Mouse (Mus musculus): Measurements from ENCODE around the gene Tmem132a. TPM values are rescaled to one million over a fixed set of nuclear protein-coding genes. Genes with fewer than 3 reads are reported as not detected.

The Tmem132a gene
- polyA plus RNA-seq, 1 experiment from 2014 or later = 37.0 TPM

GRCm38 (mm10) chr19:10815871-10816270, 53.9 kb downstream of the Tmem132a start:
- H3K9me3 ChIP-seq (ENCODE audit: control insufficient read depth, low read length) = no peaks in the 10 kb centered on the region
- no peak overlapping the region for H3K9ac ChIP-seq (ENCODE audit: low read length)
- no peak for ATAC-seq (ENCODE audit: insufficient number of reproducible peaks, insufficient read depth, low FRiP score, low read depth)
- peaks cover 0 to 2% of the 10 kb centered on the region in 2 experiments; a peak in 2 of 4 replicates for H3K4me1 ChIP-seq (ENCODE audit: control insufficient read depth in 2 of 2, insufficient read depth in 2 of 2, low read length in 2 of 2)
- H3K27ac ChIP-seq (replicated peaks in 1 of 2; ENCODE audit: control insufficient read depth in 1 of 2, insufficient read depth in 1 of 2, low read depth in 2 of 2, low read length in 2 of 2) = no peak overlapping the region
- no peaks in the 10 kb centered on the region for H3K36me3 ChIP-seq (ENCODE audit: control insufficient read depth, insufficient read depth, low read length)
- H3K4me3 ChIP-seq (ENCODE audit: control insufficient read depth in 1 of 2, insufficient read depth in 1 of 2, low read depth in 1 of 2, low read length in 2 of 2) = no peak overlapping the region
- no peak overlapping the region for H3K4me2 ChIP-seq (ENCODE audit: low read length)
- no peaks in the 10 kb centered on the region for H3K27me3 ChIP-seq (ENCODE audit: control insufficient read depth, insufficient read depth, low read length)
- 79% methylated on average over 6 of the region's 6 CpGs for WGBS

- Histone ChIP-seq H3K4me2 (ENCODE audit: low read length) (no peak overlapping the region), H3K36me3 (ENCODE audit: control insufficient read depth, insufficient read depth, low read length) (no peaks in the 10 kb centered on the region), H3K9ac (ENCODE audit: low read length) (no peak overlapping the region), H3K4me3 (ENCODE audit: control insufficient read depth in 1 of 2, insufficient read depth in 1 of 2, low read depth in 1 of 2, low read length in 2 of 2) (no peak overlapping the region), H3K27ac (replicated peaks in 1 of 2; ENCODE audit: control insufficient read depth in 1 of 2, insufficient read depth in 1 of 2, low read depth in 2 of 2, low read length in 2 of 2) (no peak overlapping the region), H3K27me3 (ENCODE audit: control insufficient read depth, insufficient read depth, low read length) (no peaks in the 10 kb centered on the region), H3K9me3 (ENCODE audit: control insufficient read depth, low read length) (no peaks in the 10 kb centered on the region), H3K4me1 (ENCODE audit: control insufficient read depth in 2 of 2, insufficient read depth in 2 of 2, low read length in 2 of 2) (peaks cover 0 to 2% of the 10 kb centered on the region in 2 experiments; a peak in 2 of 4 replicates)
- WGBS = 59% methylated on average over 7 of the region's 7 CpGs
- no peak for ATAC-seq (ENCODE audit: insufficient number of reproducible peaks, insufficient read depth, low FRiP score, low read depth)
Observed at GRCm38 (mm10) chr19:10813905-10814304, 55.8 kb downstream of the Tmem132a start.

- Histone ChIP-seq H3K4me2 (ENCODE audit: low read length) (no peak overlapping the region), H3K27me3 (ENCODE audit: control insufficient read depth, insufficient read depth, low read length) (no peaks in the 10 kb centered on the region), H3K9ac (ENCODE audit: low read length) (no peak overlapping the region), H3K9me3 (ENCODE audit: control insufficient read depth, low read length) (no peaks in the 10 kb centered on the region), H3K4me3 (ENCODE audit: control insufficient read depth in 1 of 2, insufficient read depth in 1 of 2, low read depth in 1 of 2, low read length in 2 of 2) (no peak overlapping the region), H3K27ac (replicated peaks in 1 of 2; ENCODE audit: control insufficient read depth in 1 of 2, insufficient read depth in 1 of 2, low read depth in 2 of 2, low read length in 2 of 2) (no peak overlapping the region), H3K36me3 (ENCODE audit: control insufficient read depth, insufficient read depth, low read length) (no peaks in the 10 kb centered on the region), H3K4me1 (ENCODE audit: control insufficient read depth in 2 of 2, insufficient read depth in 2 of 2, low read length in 2 of 2) (no peaks in the 10 kb centered on the region; a peak in 1 of 4 replicates)
- WGBS = 92% methylated on average over 5 of the region's 5 CpGs
- no peak for ATAC-seq (ENCODE audit: insufficient number of reproducible peaks, insufficient read depth, low FRiP score, low read depth)
Observed at GRCm38 (mm10) chr19:10813039-10813438, 56.7 kb downstream of the Tmem132a start.

GRCm38 (mm10) chr19:10811471-10811870, 58.3 kb downstream of the Tmem132a start:
- Histone ChIP-seq H3K27me3 (ENCODE audit: control insufficient read depth, insufficient read depth, low read length) (no peaks in the 10 kb centered on the region), H3K9me3 (ENCODE audit: control insufficient read depth, low read length) (no peaks in the 10 kb centered on the region), H3K27ac (replicated peaks in 1 of 2; ENCODE audit: control insufficient read depth in 1 of 2, insufficient read depth in 1 of 2, low read depth in 2 of 2, low read length in 2 of 2) (no peak overlapping the region), H3K36me3 (ENCODE audit: control insufficient read depth, insufficient read depth, low read length) (no peaks in the 10 kb centered on the region), H3K4me2 (ENCODE audit: low read length) (no peak overlapping the region), H3K9ac (ENCODE audit: low read length) (no peak overlapping the region), H3K4me1 (ENCODE audit: control insufficient read depth in 2 of 2, insufficient read depth in 2 of 2, low read length in 2 of 2) (no peaks in the 10 kb centered on the region), H3K4me3 (ENCODE audit: control insufficient read depth in 1 of 2, insufficient read depth in 1 of 2, low read depth in 1 of 2, low read length in 2 of 2) (no peak overlapping the region)
- no peak for ATAC-seq (ENCODE audit: insufficient number of reproducible peaks, insufficient read depth, low FRiP score, low read depth)
- WGBS = 80% methylated on average over 6 of the region's 6 CpGs

- ATAC-seq (ENCODE audit: insufficient number of reproducible peaks, insufficient read depth, low FRiP score, low read depth) = no peak
- H3K4me2 ChIP-seq (ENCODE audit: low read length) = no peak overlapping the region
- H3K36me3 ChIP-seq (ENCODE audit: control insufficient read depth, insufficient read depth, low read length) = no peaks in the 10 kb centered on the region
- H3K9me3 ChIP-seq (ENCODE audit: control insufficient read depth, low read length) = no peaks in the 10 kb centered on the region
- no peaks in the 10 kb centered on the region for H3K4me1 ChIP-seq (ENCODE audit: control insufficient read depth in 2 of 2, insufficient read depth in 2 of 2, low read length in 2 of 2)
- no peak overlapping the region for H3K9ac ChIP-seq (ENCODE audit: low read length)
- H3K27me3 ChIP-seq (ENCODE audit: control insufficient read depth, insufficient read depth, low read length) = no peaks in the 10 kb centered on the region
- H3K27ac ChIP-seq (replicated peaks in 1 of 2; ENCODE audit: control insufficient read depth in 1 of 2, insufficient read depth in 1 of 2, low read depth in 2 of 2, low read length in 2 of 2) = no peak overlapping the region
- no peak overlapping the region for H3K4me3 ChIP-seq (ENCODE audit: control insufficient read depth in 1 of 2, insufficient read depth in 1 of 2, low read depth in 1 of 2, low read length in 2 of 2)
- WGBS = 54% methylated on average over 4 of the region's 4 CpGs
Observed at GRCm38 (mm10) chr19:10810176-10810492, 59.6 kb downstream of the Tmem132a start.

- Histone ChIP-seq H3K9me3 (ENCODE audit: control insufficient read depth, low read length) (no peaks in the 10 kb centered on the region), H3K4me3 (ENCODE audit: control insufficient read depth in 1 of 2, insufficient read depth in 1 of 2, low read depth in 1 of 2, low read length in 2 of 2) (no peak overlapping the region), H3K27me3 (ENCODE audit: control insufficient read depth, insufficient read depth, low read length) (no peaks in the 10 kb centered on the region), H3K9ac (ENCODE audit: low read length) (no peak overlapping the region), H3K36me3 (ENCODE audit: control insufficient read depth, insufficient read depth, low read length) (no peaks in the 10 kb centered on the region), H3K4me1 (ENCODE audit: control insufficient read depth in 2 of 2, insufficient read depth in 2 of 2, low read length in 2 of 2) (no peaks in the 10 kb centered on the region), H3K4me2 (ENCODE audit: low read length) (no peak overlapping the region), H3K27ac (replicated peaks in 1 of 2; ENCODE audit: control insufficient read depth in 1 of 2, insufficient read depth in 1 of 2, low read depth in 2 of 2, low read length in 2 of 2) (no peak overlapping the region)
- 74% methylated on average over 11 of the region's 11 CpGs for WGBS
- ATAC-seq (ENCODE audit: insufficient number of reproducible peaks, insufficient read depth, low FRiP score, low read depth) = no peak
Observed at GRCm38 (mm10) chr19:10809428-10810175, 60.1 kb downstream of the Tmem132a start.

GRCm38 (mm10) chr19:10808524-10809233, 61.1 kb downstream of the Tmem132a start:
- H3K9me3 ChIP-seq (ENCODE audit: control insufficient read depth, low read length) = no peaks in the 10 kb centered on the region
- H3K4me3 ChIP-seq (ENCODE audit: control insufficient read depth in 1 of 2, insufficient read depth in 1 of 2, low read depth in 1 of 2, low read length in 2 of 2) = no peak overlapping the region
- no peaks in the 10 kb centered on the region for H3K36me3 ChIP-seq (ENCODE audit: control insufficient read depth, insufficient read depth, low read length)
- no peak overlapping the region for H3K4me2 ChIP-seq (ENCODE audit: low read length)
- no peak overlapping the region for H3K9ac ChIP-seq (ENCODE audit: low read length)
- H3K27ac ChIP-seq (replicated peaks in 1 of 2; ENCODE audit: control insufficient read depth in 1 of 2, insufficient read depth in 1 of 2, low read depth in 2 of 2, low read length in 2 of 2) = no peak overlapping the region
- no peaks in the 10 kb centered on the region for H3K4me1 ChIP-seq (ENCODE audit: control insufficient read depth in 2 of 2, insufficient read depth in 2 of 2, low read length in 2 of 2)
- no peak for ATAC-seq (ENCODE audit: insufficient number of reproducible peaks, insufficient read depth, low FRiP score, low read depth)
- H3K27me3 ChIP-seq (ENCODE audit: control insufficient read depth, insufficient read depth, low read length) = no peaks in the 10 kb centered on the region
- 70% methylated on average over 12 of the region's 12 CpGs for WGBS

Data from heart, embryonic 14.5 days (tissue).